Mouse (Mus musculus): ENCODE data around the gene Cc2d2b. TPM values are rescaled to one million over a fixed set of nuclear protein-coding genes. Genes with fewer than 3 reads are reported as not detected.

Gene Cc2d2b
- polyA plus RNA-seq, 1 experiment, result not detected

GRCm38 (mm10) chr19:40736680-40737512, 11.7 kb upstream of the Cc2d2b start:
- Histone ChIP-seq H3K27ac (ENCODE audit: insufficient read depth, low read depth, low read length) (peak overlapping the region; percentile 78), H3K4me3 (ENCODE audit: insufficient read depth, low read depth, low read length) (peak overlapping the region; percentile 36), H3K4me1 (ENCODE audit: control insufficient read depth, insufficient read depth, low read length) (peaks cover 17% of the 10 kb centered on the region)
- TF ChIP-seq POLR2A (IDR thresholded peaks at IDR 0.05; ENCODE audit: insufficient read depth, low read depth, low read length) (no peak), CTCF (IDR thresholded peaks at IDR 0.05; ENCODE audit: insufficient read depth, low read depth, low read length) (peak; percentile 53)
- 15% methylated on average over 17 of the region's 17 CpGs for WGBS

- H3K4me1 ChIP-seq (ENCODE audit: control insufficient read depth, insufficient read depth, low read length), result peaks cover 15% of the 10 kb centered on the region
- no peak overlapping the region for H3K4me3 ChIP-seq (ENCODE audit: insufficient read depth, low read depth, low read length)
- WGBS, result 65% methylated on average over 5 of the region's 5 CpGs
- H3K27ac ChIP-seq (ENCODE audit: insufficient read depth, low read depth, low read length), result peak overlapping the region; percentile 78
- no peak for TF ChIP-seq POLR2A (IDR thresholded peaks at IDR 0.05; ENCODE audit: insufficient read depth, low read depth, low read length)
- TF ChIP-seq CTCF (IDR thresholded peaks at IDR 0.05; ENCODE audit: insufficient read depth, low read depth, low read length), result no peak
Observed at GRCm38 (mm10) chr19:40737613-40738012, 10.9 kb upstream of the Cc2d2b start.

- no peak overlapping the region for H3K4me3 ChIP-seq (ENCODE audit: insufficient read depth, low read depth, low read length)
- WGBS, result 89% methylated on average over 13 of the region's 13 CpGs
Observed at GRCm38 (mm10) chr19:40738683-40739324, 9.7 kb upstream of the Cc2d2b start.

GRCm38 (mm10) chr19:40746603-40747002, 1.9 kb upstream of the Cc2d2b start:
- Histone ChIP-seq H3K4me3 (ENCODE audit: insufficient read depth, low read depth, low read length) (no peak overlapping the region), H3K27ac (ENCODE audit: insufficient read depth, low read depth, low read length) (no peak overlapping the region), H3K4me1 (ENCODE audit: control insufficient read depth, insufficient read depth, low read length) (no peaks in the 10 kb centered on the region)
- whole genome bisulfite sequencing, result 52% methylated on average over 4 of the region's 4 CpGs
- no peak for TF ChIP-seq CTCF (IDR thresholded peaks at IDR 0.05; ENCODE audit: insufficient read depth, low read depth, low read length)
- TF ChIP-seq POLR2A (IDR thresholded peaks at IDR 0.05; ENCODE audit: insufficient read depth, low read depth, low read length), result no peak

More at GRCm38 (mm10) chr19:40738683-40739324, 9.7 kb upstream of the Cc2d2b start:
- Histone ChIP-seq H3K4me1 (ENCODE audit: control insufficient read depth, insufficient read depth, low read length) (peaks cover 13% of the 10 kb centered on the region), H3K27ac (ENCODE audit: insufficient read depth, low read depth, low read length) (no peak overlapping the region)
- TF ChIP-seq CTCF (IDR thresholded peaks at IDR 0.05; ENCODE audit: insufficient read depth, low read depth, low read length) (no peak), POLR2A (IDR thresholded peaks at IDR 0.05; ENCODE audit: insufficient read depth, low read depth, low read length) (no peak)

GRCm38 (mm10) chr19:40754311-40754710, 5.8 kb downstream of the Cc2d2b start:
- WGBS, result 59% methylated on average over 2 of the region's 2 CpGs
- no peak for TF ChIP-seq POLR2A (IDR thresholded peaks at IDR 0.05; ENCODE audit: insufficient read depth, low read depth, low read length)
- no peak for TF ChIP-seq CTCF (IDR thresholded peaks at IDR 0.05; ENCODE audit: insufficient read depth, low read depth, low read length)

GRCm38 (mm10) chr19:40760071-40760470, 11.5 kb downstream of the Cc2d2b start:
- H3K27ac ChIP-seq (ENCODE audit: insufficient read depth, low read depth, low read length), result no peak overlapping the region
- peaks cover 3% of the 10 kb centered on the region; the same call in 1 of the 2 replicates for H3K4me1 ChIP-seq (ENCODE audit: control insufficient read depth, insufficient read depth, low read length)
- TF ChIP-seq POLR2A (IDR thresholded peaks at IDR 0.05; ENCODE audit: insufficient read depth, low read depth, low read length) (no peak), CTCF (IDR thresholded peaks at IDR 0.05; ENCODE audit: insufficient read depth, low read depth, low read length) (no peak)
- H3K4me3 ChIP-seq (ENCODE audit: insufficient read depth, low read depth, low read length), result no peak overlapping the region
- WGBS, result 85% methylated on average over 2 of the region's 2 CpGs

More at GRCm38 (mm10) chr19:40754311-40754710, 5.8 kb downstream of the Cc2d2b start:
- Histone ChIP-seq H3K4me3 (ENCODE audit: insufficient read depth, low read depth, low read length) (no peak overlapping the region), H3K27ac (ENCODE audit: insufficient read depth, low read depth, low read length) (no peak overlapping the region), H3K4me1 (ENCODE audit: control insufficient read depth, insufficient read depth, low read length) (no peaks in the 10 kb centered on the region)

GRCm38 (mm10) chr19:40762023-40762759, 13.6 kb downstream of the Cc2d2b start:
- Histone ChIP-seq H3K4me1 (ENCODE audit: control insufficient read depth, insufficient read depth, low read length) (peaks cover 3% of the 10 kb centered on the region; the same call in 1 of the 2 replicates), H3K4me3 (ENCODE audit: insufficient read depth, low read depth, low read length) (peak overlapping the region; percentile 32), H3K27ac (ENCODE audit: insufficient read depth, low read depth, low read length) (no peak overlapping the region)
- TF ChIP-seq CTCF (IDR thresholded peaks at IDR 0.05; ENCODE audit: insufficient read depth, low read depth, low read length) (no peak), POLR2A (IDR thresholded peaks at IDR 0.05; ENCODE audit: insufficient read depth, low read depth, low read length) (no peak)
- WGBS, result 27% methylated on average over 22 of the region's 22 CpGs

GRCm38 (mm10) chr19:40767189-40767588, 18.6 kb downstream of the Cc2d2b start:
- H3K27ac ChIP-seq (ENCODE audit: insufficient read depth, low read depth, low read length), result no peak overlapping the region
- TF ChIP-seq POLR2A (IDR thresholded peaks at IDR 0.05; ENCODE audit: insufficient read depth, low read depth, low read length) (no peak), CTCF (IDR thresholded peaks at IDR 0.05; ENCODE audit: insufficient read depth, low read depth, low read length) (no peak)
- H3K4me3 ChIP-seq (ENCODE audit: insufficient read depth, low read depth, low read length), result no peak overlapping the region
- 89% methylated on average over 2 of the region's 2 CpGs for WGBS
- H3K4me1 ChIP-seq (ENCODE audit: control insufficient read depth, insufficient read depth, low read length), result no peaks in the 10 kb centered on the region

Measured in olfactory bulb, adult 2 months (tissue).